Mouse (Mus musculus) ES-E14 (cell line): ENCODE data around the gene Ccl20. TPM values are rescaled to one million over a fixed set of nuclear protein-coding genes. Genes with fewer than 3 reads are reported as not detected.

Source experiments
- DNase-seq: peaks from one replicate; pipeline ENCODE4 v3.0.0-alpha.2; 2013; ENCODE audit warnings: low read depth, low spot score
- H3K27ac ChIP-seq: 2 replicates; pipeline ENCODE4 v1.5.1; 2012; ENCODE audit warnings: low read depth, mild to moderate bottlenecking, low read length, moderate library complexity, mixed read lengths; ENCODE audit not compliant: poor library complexity, insufficient read depth, severe bottlenecking
- H3K36me3 ChIP-seq: 2 replicates; pipeline ENCODE4 v1.6.1; 2012; ENCODE audit warnings: mild to moderate bottlenecking, low read length, moderate library complexity, mixed read lengths; ENCODE audit not compliant: control insufficient read depth, poor library complexity, insufficient read depth, severe bottlenecking
- H3K4me1 ChIP-seq, 2 experiments: fragments of 150-350 bp in 1 of 2; sonication (generic) in 1 of 2; 2 replicates each; pipeline ENCODE4 v1.6.1; 2012; ENCODE audit warnings: low read length in 2 of 2, mild to moderate bottlenecking in 1 of 2, mixed read lengths in 1 of 2; ENCODE audit not compliant: control insufficient read depth in 2 of 2, insufficient read depth in 2 of 2, poor library complexity in 1 of 2
- H3K4me3 ChIP-seq, 2 experiments: fragments of 150-350 bp in 1 of 2; sonication (generic) in 1 of 2; 2 replicates each; pipeline ENCODE4 v1.5.1; 2012; ENCODE audit warnings: low read length in 2 of 2, low read depth in 1 of 2, mild to moderate bottlenecking in 1 of 2, mixed read lengths in 1 of 2; ENCODE audit not compliant: insufficient read depth in 1 of 2, poor library complexity in 1 of 2, severe bottlenecking in 1 of 2
- H3K9ac ChIP-seq: 2 replicates; pipeline ENCODE4 v1.6.1; 2012; ENCODE audit warnings: low read depth, mild to moderate bottlenecking, low read length, mixed read lengths; ENCODE audit not compliant: poor library complexity, insufficient read depth, severe bottlenecking
- H3K9me3 ChIP-seq: fragments of 150-350 bp; sonication (generic); 2 replicates; pipeline ENCODE4 v1.6.1; 2012; ENCODE audit warnings: low read depth, mild to moderate bottlenecking, low read length; ENCODE audit not compliant: control insufficient read depth, insufficient read depth
- CHD2 ChIP-seq: IDR thresholded peaks from 2 replicates; pipeline ENCODE4 v1.6.1; 2014; ENCODE audit warnings: mild to moderate bottlenecking, low read depth, low read length, inconsistent platforms
- HCFC1 ChIP-seq: IDR thresholded peaks from 2 replicates; pipeline ENCODE4 v1.6.1; 2012; ENCODE audit warnings: low read length, inconsistent platforms, borderline replicate concordance; ENCODE audit not compliant: insufficient read depth
- MAFK ChIP-seq: IDR thresholded peaks from 2 replicates; pipeline ENCODE4 v1.6.1; 2014; ENCODE audit warnings: mild to moderate bottlenecking, low read depth, low read length, inconsistent platforms; ENCODE audit not compliant: insufficient read depth
- ZC3H11A ChIP-seq: IDR thresholded peaks from 2 replicates; pipeline ENCODE4 v1.6.1; 2012; ENCODE audit warnings: low read depth, mild to moderate bottlenecking, inconsistent platforms, low read length, borderline replicate concordance
- ZNF384 ChIP-seq: IDR thresholded peaks from 2 replicates; pipeline ENCODE4 v1.6.1; 2012; ENCODE audit warnings: low read depth, low read length, inconsistent platforms
- in situ Hi-C, 2 experiments: fragments of 600-800 bp; cut with MboI; formaldehyde crosslinking; loops; one replicate each; pipeline ENCODE4 v1.15.1; 2025; ENCODE audit warnings: low sequenced_read_pairs in 2 of 2, inconsistent platforms in 1 of 2; ENCODE audit not compliant: unreplicated experiment in 2 of 2
- total RNA-seq: library from RNA; depleted of rRNA; stranded (reverse); fragments of 300-350 nt; gene quantifications from 2 replicates; pipeline ENCODE4 v1.2.3, GENCODE M21; 2012

The Ccl20 gene
- total RNA-seq, 1 experiment: 0.89 TPM

GRCm38 (mm10) chr1:83111726-83112125 lies 4.8 kb upstream of the Ccl20 start:
- in situ Hi-C loops: no loop called here
- no peak for TF ChIP-seq ZC3H11A
- TF ChIP-seq ZNF384: no peak
- no peak for TF ChIP-seq MAFK
- TF ChIP-seq CHD2: no peak
- no peak for TF ChIP-seq HCFC1

GRCm38 (mm10) chr1:83117217-83117616 lies 651 bp downstream of the Ccl20 start:
- in situ Hi-C loops: no loop called here
- no peak for DNase-seq
- no peak overlapping the region for H3K27ac ChIP-seq
- no peak overlapping the region for H3K4me3 ChIP-seq
- no peaks in the 10 kb centered on the region for H3K9me3 ChIP-seq
- H3K36me3 ChIP-seq: no peaks in the 10 kb centered on the region
- H3K9ac ChIP-seq: no peak overlapping the region
- H3K4me1 ChIP-seq: peaks cover 0 to 2% of the 10 kb centered on the region in 2 experiments; a peak in 1 of 4 replicates
- TF ChIP-seq ZC3H11A (no peak), HCFC1 (no peak), MAFK (no peak), ZNF384 (no peak), CHD2 (no peak)

More at GRCm38 (mm10) chr1:83111726-83112125, 4.8 kb upstream of the Ccl20 start:
- no peak for DNase-seq
- peaks cover 0 to 2% of the 10 kb centered on the region in 2 experiments; a peak in 1 of 4 replicates for H3K4me1 ChIP-seq
- H3K4me3 ChIP-seq: no peak overlapping the region
- H3K27ac ChIP-seq: no peak overlapping the region
- no peaks in the 10 kb centered on the region for H3K36me3 ChIP-seq
- H3K9me3 ChIP-seq: no peaks in the 10 kb centered on the region
- no peak overlapping the region for H3K9ac ChIP-seq

- H3K4me1 ChIP-seq: peaks cover 0 to 2% of the 10 kb centered on the region in 2 experiments; a peak in 1 of 4 replicates
- H3K27ac ChIP-seq: no peak overlapping the region
- DNase-seq: no peak
- H3K4me3 ChIP-seq: no peak overlapping the region
- no peak for TF ChIP-seq HCFC1
- TF ChIP-seq CHD2: no peak
- TF ChIP-seq ZC3H11A: no peak
- no peak for TF ChIP-seq MAFK
- no peak for TF ChIP-seq ZNF384
- no peaks in the 10 kb centered on the region for H3K36me3 ChIP-seq
- in situ Hi-C loops: no loop called here
- H3K9me3 ChIP-seq: no peaks in the 10 kb centered on the region
- H3K9ac ChIP-seq: no peak overlapping the region
Observed at GRCm38 (mm10) chr1:83117661-83118060, 1.1 kb downstream of the Ccl20 start.

GRCm38 (mm10) chr1:83119903-83120302 lies 3.3 kb downstream of the Ccl20 start:
- Histone ChIP-seq H3K9me3 (no peaks in the 10 kb centered on the region), H3K4me1 (peaks cover 0 to 2% of the 10 kb centered on the region in 2 experiments; a peak in 1 of 4 replicates), H3K27ac (no peak overlapping the region), H3K4me3 (no peak overlapping the region), H3K36me3 (no peaks in the 10 kb centered on the region), H3K9ac (no peak overlapping the region)
- no peak for DNase-seq
- in situ Hi-C loops: no loop called here
- TF ChIP-seq ZC3H11A (no peak), ZNF384 (no peak), CHD2 (no peak), HCFC1 (no peak), MAFK (no peak)

GRCm38 (mm10) chr1:83120312-83120711 lies 3.7 kb downstream of the Ccl20 start:
- Histone ChIP-seq H3K27ac (no peak overlapping the region), H3K9ac (no peak overlapping the region), H3K4me3 (no peak overlapping the region), H3K4me1 (peaks cover 0 to 2% of the 10 kb centered on the region in 2 experiments; a peak in 1 of 4 replicates), H3K9me3 (no peaks in the 10 kb centered on the region), H3K36me3 (no peaks in the 10 kb centered on the region)
- in situ Hi-C loops: no loop called here
- no peak for TF ChIP-seq ZNF384
- TF ChIP-seq HCFC1: no peak
- no peak for TF ChIP-seq ZC3H11A
- TF ChIP-seq CHD2: no peak
- TF ChIP-seq MAFK: no peak
- no peak for DNase-seq
